Mouse (Mus musculus) cerebellum, postnatal 4 days (tissue): ENCODE measurements at regions not wholly inside any gene's neighbourhood (a gene's known extent, or its start where the extent isn't known, plus 50 kb on each side); places are given as distances from the start of the nearest gene placed in this dataset.

Experiments
- DNase-seq, 2 experiments: peaks; one replicate each; pipeline ENCODE4 v3.0.0; 2022; ENCODE audit warnings: low spot score in 2 of 2, mixed read lengths in 1 of 2

- no peak for DNase-seq
These were observed 54.2 kb upstream of the Plppr5 start for GRCm38 (mm10) chr3:117520461-117520860.

GRCm38 (mm10) chr3:117508090-117508489 is 66.5 kb upstream of the Plppr5 start:
- no peak for DNase-seq

- DNase-seq = no peak
These were observed 68.4 kb upstream of the Plppr5 start for GRCm38 (mm10) chr3:117506151-117506723.

- no peak for DNase-seq
These were observed 73.5 kb upstream of the Plppr5 start for GRCm38 (mm10) chr3:117501107-117501506.

GRCm38 (mm10) chr3:117498138-117498897 is 76.3 kb upstream of the Plppr5 start:
- DNase-seq = no peak

- DNase-seq = peak in 1 of 2 experiments; percentile 51
These were observed 80.5 kb upstream of the Plppr5 start for GRCm38 (mm10) chr3:117494118-117494517.

- no peak for DNase-seq
These were observed 87.2 kb upstream of the Plppr5 start for GRCm38 (mm10) chr3:117487281-117488027.

- no peak for DNase-seq
These were observed 88.3 kb upstream of the Plppr5 start for GRCm38 (mm10) chr3:117486351-117486750.

- DNase-seq = no peak
These were observed 94.5 kb upstream of the Plppr5 start for GRCm38 (mm10) chr3:117480131-117480530.

- DNase-seq = no peak
These were observed 98.8 kb upstream of the Plppr4 start for GRCm38 (mm10) chr3:117459507-117459906.

GRCm38 (mm10) chr3:117450559-117450958 is 89.9 kb upstream of the Plppr4 start:
- no peak for DNase-seq

- DNase-seq = no peak
These were observed 81.2 kb upstream of the Plppr4 start for GRCm38 (mm10) chr3:117441887-117442286.

- no peak for DNase-seq
These were observed 79.6 kb upstream of the Plppr4 start for GRCm38 (mm10) chr3:117440294-117440693.

- DNase-seq = peak; percentile 77 to 89
These were observed 77.9 kb upstream of the Plppr4 start for GRCm38 (mm10) chr3:117438473-117439114.

- DNase-seq = peak in 1 of 2 experiments; percentile 18
These were observed 63.9 kb upstream of the Plppr4 start for GRCm38 (mm10) chr3:117424526-117424925.

- no peak for DNase-seq
These were observed 52.4 kb upstream of the Plppr4 start for GRCm38 (mm10) chr3:117412896-117413747.
